Mouse (Mus musculus) limb, embryonic 13.5 days (tissue): ENCODE data around the gene Cp. TPM values are rescaled to one million over a fixed set of nuclear protein-coding genes. Genes with fewer than 3 reads are reported as not detected.
"Not testable (repeated sequence)": the region's sequence is repeated elsewhere in the genome, so short reads cannot be mapped to it uniquely, and the experiment has no call there.

Experiments used
- ATAC-seq: fragments of 200-750 bp; cut with Nextera tagmentation; 2 replicates; pipeline ENCODE4 v1.8.0; 2017; ENCODE audit warnings: low read depth, moderate number of reproducible peaks, moderate TSS enrichment; ENCODE audit not compliant: low FRiP score
- H3K27ac ChIP-seq: fragments of 300-500 bp; sonication (generic); 2 replicates; pipeline ENCODE4 v1.5.1; 2015; ENCODE audit warnings: inconsistent platforms, mild to moderate bottlenecking, moderate library complexity
- H3K27me3 ChIP-seq: fragments of 300-500 bp; sonication (generic); 2 replicates; pipeline ENCODE4 v1.6.1; 2015; ENCODE audit warnings: mild to moderate bottlenecking, inconsistent platforms
- H3K36me3 ChIP-seq: fragments of 300-500 bp; sonication (generic); 2 replicates; pipeline ENCODE4 v1.6.1; 2015; ENCODE audit warnings: inconsistent platforms, mild to moderate bottlenecking, moderate library complexity
- H3K4me1 ChIP-seq: fragments of 300-500 bp; sonication (generic); 2 replicates; pipeline ENCODE4 v1.6.1; 2015; ENCODE audit warnings: inconsistent platforms
- H3K4me2 ChIP-seq: fragments of 300-500 bp; sonication (generic); replicated peaks from 2 replicates; pipeline ENCODE4 v1.6.1; 2015; ENCODE audit warnings: inconsistent platforms, mild to moderate bottlenecking, moderate library complexity
- H3K4me3 ChIP-seq: fragments of 300-500 bp; sonication (generic); 2 replicates; pipeline ENCODE4 v1.5.1; 2015; ENCODE audit warnings: moderate library complexity, mild to moderate bottlenecking, inconsistent platforms
- H3K9ac ChIP-seq: fragments of 300-500 bp; sonication (generic); 2 replicates; pipeline ENCODE4 v1.6.1; 2015; ENCODE audit warnings: mild to moderate bottlenecking, inconsistent platforms
- H3K9me3 ChIP-seq: fragments of 300-500 bp; sonication (generic); 2 replicates; pipeline ENCODE4 v1.6.1; 2016; ENCODE audit warnings: inconsistent platforms
- WGBS: fragments of 180-500 bp; shearing (Covaris S2); methylation state at CpG from one replicate; pipeline ENCODE4 v1.1.7; 2015; 5-methylcytosine and 5-hydroxymethylcytosine counted together
- polyA plus RNA-seq: library from polyadenylated mRNA; unstranded; fragments of >200 nt; fragmentation: Nextera tagmentation; extraction: Ambion mirVana; gene quantifications from 2 replicates; pipeline ENCODE4 v1.2.1, GENCODE M21; 2015

Gene Cp
- polyA plus RNA-seq, 1 experiment from 2014 or later, result 0.39 TPM

DNA sequence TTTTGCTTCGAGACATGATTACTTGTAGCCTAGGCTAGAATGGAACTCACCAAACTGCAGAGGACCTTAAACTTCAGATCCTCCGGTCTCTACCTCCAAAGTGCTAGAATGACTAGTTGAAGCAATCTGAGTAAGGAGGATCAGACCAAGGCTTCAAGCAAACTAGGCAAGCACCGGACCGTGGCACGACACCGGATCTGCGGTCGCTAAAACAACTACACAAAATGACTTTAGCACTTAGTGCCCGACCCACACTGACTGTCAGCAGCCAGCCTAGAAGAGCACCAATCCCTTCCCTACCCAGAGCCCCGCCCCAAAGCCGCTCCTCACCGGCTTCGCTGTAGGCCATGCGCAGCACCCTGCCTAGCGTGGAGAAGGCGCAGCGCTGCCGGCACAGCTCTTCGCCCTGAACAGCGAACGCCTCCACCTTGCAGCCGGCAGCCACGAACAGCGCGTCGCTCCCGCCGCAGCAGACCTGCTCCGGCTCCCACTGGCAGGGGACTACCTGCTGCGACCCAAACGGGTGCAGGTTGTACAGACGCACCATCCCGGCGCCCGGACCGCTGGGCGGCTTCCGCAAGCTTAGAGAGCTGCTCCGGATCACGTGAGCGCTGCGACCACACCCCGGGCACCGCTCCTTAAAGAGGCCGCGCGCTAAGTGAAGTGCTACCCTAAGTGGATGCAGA is 78.0 kb downstream of the Cp start, which contains the start of gene Hps3:
Gene Hps3, minus strand, starts transcription at position 597 of the 686 bp plus-strand sequence.
- under 1% methylated on average over 47 of the region's 47 CpGs for WGBS
- peak within 1 kb of the TSS; percentile 35; the same call in 1 of the 2 replicates for H3K27ac ChIP-seq
- H3K4me3 ChIP-seq, result peak within 1 kb of the TSS; percentile 80
- no peaks in the 10 kb centered on the region for H3K27me3 ChIP-seq
- peaks cover 9% of the 10 kb centered on the region for H3K4me1 ChIP-seq
- H3K36me3 ChIP-seq, result no peaks in the 10 kb centered on the region
- H3K9me3 ChIP-seq, result no peaks in the 10 kb centered on the region
- peak; percentile 99 for ATAC-seq
- peak within 1 kb of the TSS; percentile 68 for H3K9ac ChIP-seq
- peak within 1 kb of the TSS; percentile 73 for H3K4me2 ChIP-seq

DNA sequence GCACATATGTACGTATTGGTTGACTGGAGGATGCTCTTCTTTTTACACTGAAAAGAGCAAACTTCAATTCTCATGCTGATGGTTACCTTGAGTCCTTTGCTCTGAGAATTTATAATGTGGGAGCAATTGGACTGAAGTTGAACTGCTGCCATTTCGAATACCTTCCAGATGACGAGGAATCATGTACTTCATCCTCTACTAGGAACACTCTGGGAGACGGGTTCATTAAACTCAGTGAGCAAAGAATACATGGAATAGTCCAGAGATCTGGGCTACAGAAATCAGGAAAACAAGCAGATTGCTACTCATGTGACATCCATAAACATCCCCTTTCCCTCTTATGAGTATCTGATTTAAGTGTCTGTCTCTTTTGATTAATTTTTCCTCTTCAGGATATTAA is 79.2 kb downstream of the Cp start:
- no peak overlapping the region for H3K9ac ChIP-seq
- no peaks in the 10 kb centered on the region for H3K27me3 ChIP-seq
- H3K9me3 ChIP-seq, result no peaks in the 10 kb centered on the region
- peaks cover 9% of the 10 kb centered on the region for H3K4me1 ChIP-seq
- WGBS, result 71% methylated on average over 4 of the region's 4 CpGs
- H3K36me3 ChIP-seq, result no peaks in the 10 kb centered on the region
- no peak overlapping the region for H3K4me2 ChIP-seq
- ATAC-seq, result no peak
- H3K27ac ChIP-seq, result no peak overlapping the region
- H3K4me3 ChIP-seq, result no peak overlapping the region

GRCm38 (mm10) chr3:20041461-20041860 is 84.6 kb downstream of the Cp start:
- not testable (repeated sequence) for ATAC-seq
- 86% methylated on average over 7 of the region's 7 CpGs for WGBS

DNA sequence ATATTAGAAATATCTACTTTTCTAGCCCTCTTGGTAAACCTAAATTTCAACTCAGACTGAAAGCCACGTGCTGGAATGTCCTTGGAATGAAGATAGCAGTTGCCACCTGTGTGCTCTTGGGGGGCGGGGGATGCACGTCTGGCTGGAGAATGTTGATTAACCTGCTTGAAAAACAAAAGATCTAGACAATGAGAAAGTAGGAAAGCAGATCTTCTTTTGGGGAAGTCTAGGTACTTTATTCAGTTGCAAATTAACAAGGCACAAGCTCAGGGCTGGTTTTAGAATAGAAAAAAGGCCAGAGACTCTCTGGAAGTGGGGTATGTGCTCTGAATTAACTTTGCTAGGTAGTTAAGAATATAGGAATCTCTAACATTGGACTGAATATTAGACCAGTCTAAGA is 87.9 kb downstream of the Cp start:
- not testable (repeated sequence) for H3K36me3 ChIP-seq, H3K4me3 ChIP-seq, H3K4me2 ChIP-seq, H3K4me1 ChIP-seq, ATAC-seq, H3K9me3 ChIP-seq, H3K27me3 ChIP-seq, H3K27ac ChIP-seq, H3K9ac ChIP-seq
- 73% methylated on average over 3 of the region's 3 CpGs for WGBS

More at GRCm38 (mm10) chr3:20041461-20041860, 84.6 kb downstream of the Cp start:
- not testable (repeated sequence) for H3K4me3 ChIP-seq, H3K9ac ChIP-seq, H3K9me3 ChIP-seq, H3K4me2 ChIP-seq, H3K36me3 ChIP-seq, H3K27ac ChIP-seq, H3K27me3 ChIP-seq, H3K4me1 ChIP-seq

DNA sequence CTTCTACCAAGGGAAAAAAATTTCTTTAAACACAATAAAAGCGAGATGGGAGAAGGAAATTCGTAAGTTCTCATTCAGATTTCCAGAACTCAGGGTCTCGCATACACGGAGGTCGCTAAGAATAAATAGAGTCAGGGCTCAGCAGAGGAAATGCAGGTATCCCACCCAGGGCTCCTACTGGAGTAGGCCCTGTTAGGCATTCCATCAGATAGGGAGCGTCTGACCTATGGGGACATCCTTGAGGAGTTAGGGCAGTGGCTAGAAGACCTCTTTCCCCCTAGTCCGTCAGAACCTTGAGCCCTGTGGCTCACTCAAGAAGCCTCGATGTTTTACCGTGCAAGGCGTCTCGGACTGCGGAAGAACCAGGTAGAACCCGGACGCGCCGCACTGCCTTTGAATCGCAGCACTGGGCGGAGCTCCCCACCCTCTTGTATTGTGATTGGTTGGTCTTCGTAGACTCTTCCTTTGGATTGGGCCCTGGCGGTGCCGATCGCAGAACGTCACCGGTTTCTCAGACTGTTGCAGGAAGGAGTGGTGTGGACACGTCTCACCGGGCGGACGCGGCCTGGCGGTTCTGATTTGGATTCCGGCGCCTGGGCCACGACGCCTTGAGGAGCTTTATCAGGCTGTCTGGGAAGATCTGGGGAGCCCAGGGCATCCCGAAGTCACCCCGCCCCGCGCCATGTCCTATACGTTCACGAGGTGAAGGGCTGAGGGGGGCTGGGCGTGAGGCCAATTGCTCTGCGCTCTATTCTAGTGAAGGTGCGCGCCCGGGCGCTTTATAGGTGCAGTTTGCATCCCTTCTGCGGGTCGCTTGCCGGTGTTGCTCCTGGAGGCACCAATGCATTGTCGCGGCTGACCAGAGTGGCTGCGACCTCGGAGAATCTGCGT is 100.7 kb downstream of the Cp start, which contains the start of gene Hltf:
Gene Hltf, plus strand, starts transcription at position 506 of the 891 bp plus-strand sequence.
- peaks cover 9% of the 10 kb centered on the region for H3K4me1 ChIP-seq
- peak; percentile 100 for ATAC-seq
- H3K4me2 ChIP-seq, result peak within 1 kb of the TSS; percentile 68
- H3K36me3 ChIP-seq, result peaks cover 5% of the 10 kb centered on the region
- peak within 1 kb of the TSS; percentile 76 for H3K4me3 ChIP-seq
- peak within 1 kb of the TSS; percentile 76 for H3K9ac ChIP-seq
- H3K27me3 ChIP-seq, result no peaks in the 10 kb centered on the region
- H3K9me3 ChIP-seq, result no peaks in the 10 kb centered on the region
- peak within 1 kb of the TSS; percentile 61; the same call in 1 of the 2 replicates for H3K27ac ChIP-seq
- WGBS, result under 1% methylated on average over 48 of the region's 54 CpGs

- H3K27ac ChIP-seq, result no peak overlapping the region
- H3K4me3 ChIP-seq, result peak overlapping the region; percentile 76
- H3K4me2 ChIP-seq, result peak overlapping the region; percentile 68
- WGBS, result 0% methylated on average over 6 of the region's 9 CpGs
- no peak for ATAC-seq
- peaks cover 9% of the 10 kb centered on the region for H3K4me1 ChIP-seq
- no peaks in the 10 kb centered on the region for H3K27me3 ChIP-seq
- no peaks in the 10 kb centered on the region for H3K9me3 ChIP-seq
- peak overlapping the region; percentile 60 for H3K9ac ChIP-seq
- H3K36me3 ChIP-seq, result peaks cover 5% of the 10 kb centered on the region
These were observed 101.3 kb downstream of the Cp start for GRCm38 (mm10) chr3:20058197-20058541.

Other genes with a start within 250 kb of the Cp start
- 9.5 and 10.0 TPM in 2 replicates for gene Hps3, start 78.3 kb downstream of the Cp start, polyA plus RNA-seq
- gene Hltf, start 100.8 kb downstream of the Cp start, polyA plus RNA-seq, result 15.6 and 17.2 TPM in 2 replicates
- 46.6 and 47.2 TPM in 2 replicates for gene Gyg, start 198.3 kb downstream of the Cp start, polyA plus RNA-seq